Mouse (Mus musculus): ENCODE measurements at regions not wholly inside any gene's neighbourhood (a gene's known extent, or its start where the extent isn't known, plus 50 kb on each side); places are given as distances from the start of the nearest gene placed in this dataset.

- no peak for DNase-seq (ENCODE audit: low spot score)
- Histone ChIP-seq H3K9ac (ENCODE audit: low read length) (no peak overlapping the region), H3K27me3 (replicated peaks; ENCODE audit: control insufficient read depth, insufficient read depth, low read length) (no peaks in the 10 kb centered on the region), H3K9me3 (ENCODE audit: control insufficient read depth, low read length) (no peaks in the 10 kb centered on the region), H3K36me3 (ENCODE audit: control insufficient read depth, insufficient read depth, low read length) (no peaks in the 10 kb centered on the region), H3K4me3 (ENCODE audit: low read depth, low read length) (no peak overlapping the region), H3K27ac (ENCODE audit: low read depth) (no peak overlapping the region), H3K4me2 (ENCODE audit: low read length) (no peak overlapping the region), H3K4me1 (replicated peaks; ENCODE audit: control insufficient read depth, insufficient read depth, low read length) (no peaks in the 10 kb centered on the region; the same call in 1 of the 2 replicates)
- WGBS = 89% methylated on average over 2 of the region's 2 CpGs
- no peak for ATAC-seq (replicated peaks; ENCODE audit: low FRiP score, low TSS enrichment, low read depth)
Observed at GRCm38 (mm10) chr4:84191303-84191702, 483.8 kb downstream of the Bnc2 start.

- WGBS = 60% methylated on average over 2 of the region's 2 CpGs
Observed at GRCm38 (mm10) chr4:84192301-84192700, 482.8 kb downstream of the Bnc2 start.

GRCm38 (mm10) chr4:84196732-84197131 is 478.3 kb downstream of the Bnc2 start:
- Histone ChIP-seq H3K9me3 (ENCODE audit: control insufficient read depth, low read length) (no peaks in the 10 kb centered on the region), H3K9ac (ENCODE audit: low read length) (no peak overlapping the region), H3K27ac (ENCODE audit: low read depth) (no peak overlapping the region), H3K4me2 (ENCODE audit: low read length) (no peak overlapping the region), H3K4me3 (ENCODE audit: low read depth, low read length) (no peak overlapping the region), H3K27me3 (replicated peaks; ENCODE audit: control insufficient read depth, insufficient read depth, low read length) (no peaks in the 10 kb centered on the region), H3K4me1 (replicated peaks; ENCODE audit: control insufficient read depth, insufficient read depth, low read length) (peaks cover 3% of the 10 kb centered on the region; the same call in 1 of the 2 replicates), H3K36me3 (ENCODE audit: control insufficient read depth, insufficient read depth, low read length) (no peaks in the 10 kb centered on the region)
- WGBS = 87% methylated on average over 2 of the region's 2 CpGs
- ATAC-seq (replicated peaks; ENCODE audit: low FRiP score, low TSS enrichment, low read depth) (no peak), DNase-seq (ENCODE audit: low spot score) (no peak)

More at GRCm38 (mm10) chr4:84192301-84192700, 482.8 kb downstream of the Bnc2 start:
- Histone ChIP-seq H3K9ac (ENCODE audit: low read length) (no peak overlapping the region), H3K27me3 (replicated peaks; ENCODE audit: control insufficient read depth, insufficient read depth, low read length) (no peaks in the 10 kb centered on the region), H3K4me2 (ENCODE audit: low read length) (no peak overlapping the region), H3K9me3 (ENCODE audit: control insufficient read depth, low read length) (no peaks in the 10 kb centered on the region), H3K36me3 (ENCODE audit: control insufficient read depth, insufficient read depth, low read length) (no peaks in the 10 kb centered on the region), H3K4me3 (ENCODE audit: low read depth, low read length) (no peak overlapping the region), H3K4me1 (replicated peaks; ENCODE audit: control insufficient read depth, insufficient read depth, low read length) (no peaks in the 10 kb centered on the region; the same call in 1 of the 2 replicates), H3K27ac (ENCODE audit: low read depth) (no peak overlapping the region)
- ATAC-seq (replicated peaks; ENCODE audit: low FRiP score, low TSS enrichment, low read depth) (no peak), DNase-seq (ENCODE audit: low spot score) (no peak)

- ATAC-seq (replicated peaks; ENCODE audit: low FRiP score, low TSS enrichment, low read depth) (no peak), DNase-seq (ENCODE audit: low spot score) (no peak)
- Histone ChIP-seq H3K4me3 (ENCODE audit: low read depth, low read length) (no peak overlapping the region), H3K36me3 (ENCODE audit: control insufficient read depth, insufficient read depth, low read length) (no peaks in the 10 kb centered on the region), H3K9me3 (ENCODE audit: control insufficient read depth, low read length) (no peaks in the 10 kb centered on the region), H3K27me3 (replicated peaks; ENCODE audit: control insufficient read depth, insufficient read depth, low read length) (no peaks in the 10 kb centered on the region), H3K4me1 (replicated peaks; ENCODE audit: control insufficient read depth, insufficient read depth, low read length) (peaks cover 3% of the 10 kb centered on the region; the same call in 1 of the 2 replicates), H3K27ac (ENCODE audit: low read depth) (no peak overlapping the region), H3K9ac (ENCODE audit: low read length) (no peak overlapping the region), H3K4me2 (ENCODE audit: low read length) (no peak overlapping the region)
- WGBS = 93% methylated on average over 4 of the region's 4 CpGs
Observed at GRCm38 (mm10) chr4:84198176-84198575, 476.9 kb downstream of the Bnc2 start.

GRCm38 (mm10) chr4:84199181-84199656 is 475.9 kb downstream of the Bnc2 start:
- ATAC-seq (replicated peaks; ENCODE audit: low FRiP score, low TSS enrichment, low read depth) = no peak
- WGBS = 57% methylated on average over 9 of the region's 9 CpGs
- H3K4me2 ChIP-seq (ENCODE audit: low read length) = no peak overlapping the region

GRCm38 (mm10) chr4:84201001-84201400 is 474.1 kb downstream of the Bnc2 start:
- H3K4me2 ChIP-seq (ENCODE audit: low read length) = no peak overlapping the region
- no peak overlapping the region for H3K4me3 ChIP-seq (ENCODE audit: low read depth, low read length)
- H3K4me1 ChIP-seq (replicated peaks; ENCODE audit: control insufficient read depth, insufficient read depth, low read length) = peaks cover 3% of the 10 kb centered on the region; the same call in 1 of the 2 replicates
- H3K9me3 ChIP-seq (ENCODE audit: control insufficient read depth, low read length) = no peaks in the 10 kb centered on the region
- no peak overlapping the region for H3K27ac ChIP-seq (ENCODE audit: low read depth)
- 60% methylated on average over 3 of the region's 3 CpGs for WGBS
- H3K27me3 ChIP-seq (replicated peaks; ENCODE audit: control insufficient read depth, insufficient read depth, low read length) = no peaks in the 10 kb centered on the region
- no peaks in the 10 kb centered on the region for H3K36me3 ChIP-seq (ENCODE audit: control insufficient read depth, insufficient read depth, low read length)
- ATAC-seq (replicated peaks; ENCODE audit: low FRiP score, low TSS enrichment, low read depth) (no peak), DNase-seq (ENCODE audit: low spot score) (no peak)
- no peak overlapping the region for H3K9ac ChIP-seq (ENCODE audit: low read length)

More at GRCm38 (mm10) chr4:84199181-84199656, 475.9 kb downstream of the Bnc2 start:
- no peaks in the 10 kb centered on the region for H3K36me3 ChIP-seq (ENCODE audit: control insufficient read depth, insufficient read depth, low read length)
- H3K27ac ChIP-seq (ENCODE audit: low read depth) = no peak overlapping the region
- no peak overlapping the region for H3K9ac ChIP-seq (ENCODE audit: low read length)
- peaks cover 3% of the 10 kb centered on the region; the same call in 1 of the 2 replicates for H3K4me1 ChIP-seq (replicated peaks; ENCODE audit: control insufficient read depth, insufficient read depth, low read length)
- no peak overlapping the region for H3K4me3 ChIP-seq (ENCODE audit: low read depth, low read length)
- DNase-seq (ENCODE audit: low spot score) = no peak
- H3K27me3 ChIP-seq (replicated peaks; ENCODE audit: control insufficient read depth, insufficient read depth, low read length) = no peaks in the 10 kb centered on the region
- no peaks in the 10 kb centered on the region for H3K9me3 ChIP-seq (ENCODE audit: control insufficient read depth, low read length)

- H3K9ac ChIP-seq (ENCODE audit: low read length) = no peak overlapping the region
- ATAC-seq (replicated peaks; ENCODE audit: low FRiP score, low TSS enrichment, low read depth) (no peak), DNase-seq (ENCODE audit: low spot score) (no peak)
- H3K4me2 ChIP-seq (ENCODE audit: low read length) = no peak overlapping the region
- no peak overlapping the region for H3K27ac ChIP-seq (ENCODE audit: low read depth)
- no peaks in the 10 kb centered on the region for H3K36me3 ChIP-seq (ENCODE audit: control insufficient read depth, insufficient read depth, low read length)
- no peak overlapping the region for H3K4me3 ChIP-seq (ENCODE audit: low read depth, low read length)
- H3K9me3 ChIP-seq (ENCODE audit: control insufficient read depth, low read length) = no peaks in the 10 kb centered on the region
- 23% methylated on average over 2 of the region's 2 CpGs for WGBS
- peaks cover 3% of the 10 kb centered on the region; the same call in 1 of the 2 replicates for H3K4me1 ChIP-seq (replicated peaks; ENCODE audit: control insufficient read depth, insufficient read depth, low read length)
- no peaks in the 10 kb centered on the region for H3K27me3 ChIP-seq (replicated peaks; ENCODE audit: control insufficient read depth, insufficient read depth, low read length)
Observed at GRCm38 (mm10) chr4:84202231-84202630, 472.8 kb downstream of the Bnc2 start.

- no peak overlapping the region for H3K9ac ChIP-seq (ENCODE audit: low read length)
- ATAC-seq (replicated peaks; ENCODE audit: low FRiP score, low TSS enrichment, low read depth) (no peak), DNase-seq (ENCODE audit: low spot score) (no peak)
- H3K4me1 ChIP-seq (replicated peaks; ENCODE audit: control insufficient read depth, insufficient read depth, low read length) = peaks cover 3% of the 10 kb centered on the region; the same call in 1 of the 2 replicates
- WGBS = 44% methylated on average over 1 of the region's 1 CpGs
- H3K4me2 ChIP-seq (ENCODE audit: low read length) = no peak overlapping the region
- H3K4me3 ChIP-seq (ENCODE audit: low read depth, low read length) = no peak overlapping the region
- H3K27me3 ChIP-seq (replicated peaks; ENCODE audit: control insufficient read depth, insufficient read depth, low read length) = no peaks in the 10 kb centered on the region
- H3K27ac ChIP-seq (ENCODE audit: low read depth) = no peak overlapping the region
- no peaks in the 10 kb centered on the region for H3K9me3 ChIP-seq (ENCODE audit: control insufficient read depth, low read length)
- H3K36me3 ChIP-seq (ENCODE audit: control insufficient read depth, insufficient read depth, low read length) = no peaks in the 10 kb centered on the region
Observed at GRCm38 (mm10) chr4:84203680-84204079, 471.4 kb downstream of the Bnc2 start.

- no peaks in the 10 kb centered on the region for H3K27me3 ChIP-seq (replicated peaks; ENCODE audit: control insufficient read depth, insufficient read depth, low read length)
- H3K36me3 ChIP-seq (ENCODE audit: control insufficient read depth, insufficient read depth, low read length) = no peaks in the 10 kb centered on the region
- no peak overlapping the region for H3K9ac ChIP-seq (ENCODE audit: low read length)
- no peak for DNase-seq (ENCODE audit: low spot score)
- H3K4me2 ChIP-seq (ENCODE audit: low read length) = no peak overlapping the region
- H3K4me3 ChIP-seq (ENCODE audit: low read depth, low read length) = no peak overlapping the region
- H3K9me3 ChIP-seq (ENCODE audit: control insufficient read depth, low read length) = no peaks in the 10 kb centered on the region
- ATAC-seq (replicated peaks; ENCODE audit: low FRiP score, low TSS enrichment, low read depth) = no peak
- H3K4me1 ChIP-seq (replicated peaks; ENCODE audit: control insufficient read depth, insufficient read depth, low read length) = no peaks in the 10 kb centered on the region; the same call in 1 of the 2 replicates
- no peak overlapping the region for H3K27ac ChIP-seq (ENCODE audit: low read depth)
Observed at GRCm38 (mm10) chr4:84204777-84205176, 470.3 kb downstream of the Bnc2 start.

Data from intestine, embryonic 14.5 days (tissue).